Mouse (Mus musculus) midbrain, embryonic 14.5 days (tissue): ENCODE data around the gene Ptma. TPM values are rescaled to one million over a fixed set of nuclear protein-coding genes. Genes with fewer than 3 reads are reported as not detected.
"Not testable (repeated sequence)": the region's sequence is repeated elsewhere in the genome, so short reads cannot be mapped to it uniquely, and the experiment has no call there.

ENCODE experiments used
- ATAC-seq: fragments of 200-750 bp; cut with Nextera tagmentation; 2 replicates; pipeline ENCODE4 v1.8.0; 2017; ENCODE audit warnings: moderate number of reproducible peaks, moderate library complexity; ENCODE audit not compliant: low FRiP score, low TSS enrichment
- DNase-seq: peaks from one replicate; pipeline ENCODE4 v3.0.0-alpha.2; 2015
- H3K27ac ChIP-seq: fragments of 300-500 bp; sonication (generic); replicated peaks from 2 replicates; pipeline ENCODE4 v1.5.1; 2014; ENCODE audit warnings: mild to moderate bottlenecking, low read depth, low read length, moderate library complexity
- H3K27me3 ChIP-seq: fragments of 300-500 bp; sonication (generic); 2 replicates; pipeline ENCODE4 v1.6.1; 2014; ENCODE audit warnings: low read length, control low read depth, mixed read lengths; ENCODE audit not compliant: control insufficient read depth, insufficient read depth
- H3K36me3 ChIP-seq: fragments of 300-500 bp; sonication (generic); 2 replicates; pipeline ENCODE4 v1.6.1; 2014; ENCODE audit warnings: low read length, control low read depth; ENCODE audit not compliant: control insufficient read depth, insufficient read depth
- H3K4me1 ChIP-seq: fragments of 300-500 bp; sonication (generic); 2 replicates; pipeline ENCODE4 v1.6.1; 2014; ENCODE audit warnings: mild to moderate bottlenecking, antibody characterized with exemption, low read length, control low read depth; ENCODE audit not compliant: control insufficient read depth, insufficient read depth
- H3K4me2 ChIP-seq: fragments of 300-500 bp; sonication (generic); 2 replicates; pipeline ENCODE4 v1.6.1; 2014; ENCODE audit warnings: mild to moderate bottlenecking, low read length, moderate library complexity
- H3K4me3 ChIP-seq: fragments of 300-500 bp; sonication (generic); replicated peaks from 2 replicates; pipeline ENCODE4 v1.5.1; 2014; ENCODE audit warnings: low read depth, low read length
- H3K9ac ChIP-seq: fragments of 300-500 bp; sonication (generic); replicated peaks from 2 replicates; pipeline ENCODE4 v1.6.1; 2014; ENCODE audit warnings: mild to moderate bottlenecking, low read length, moderate library complexity
- H3K9me3 ChIP-seq: fragments of 300-500 bp; sonication (generic); 2 replicates; pipeline ENCODE4 v1.6.1; 2016; ENCODE audit warnings: low read length, control low read depth, mixed read lengths; ENCODE audit not compliant: control insufficient read depth
- WGBS: fragments of 180-500 bp; shearing (Covaris S2); extraction: QIAGEN DNeasy Blood & Tissue Kit; methylation state at CpG from one replicate; pipeline ENCODE4 v1.1.7; 2014; 5-methylcytosine and 5-hydroxymethylcytosine counted together
- polyA plus RNA-seq: library from polyadenylated mRNA; unstranded; fragments of >200 nt; fragmentation: Nextera tagmentation; extraction: Ambion mirVana; gene quantifications from 2 replicates; pipeline ENCODE4 v1.2.1, GENCODE M21; 2014

Ptma gene
- polyA plus RNA-seq, 1 experiment from 2014 or later = 2,168 TPM

- 95% methylated on average over 1 of the region's 1 CpGs for WGBS
- ATAC-seq (no peak), DNase-seq (no peak)
- Histone ChIP-seq H3K36me3 (no peaks in the 10 kb centered on the region), H3K9me3 (no peaks in the 10 kb centered on the region), H3K27me3 (no peaks in the 10 kb centered on the region), H3K27ac (no peak overlapping the region), H3K4me1 (peaks cover 10% of the 10 kb centered on the region), H3K9ac (no peak overlapping the region), H3K4me3 (no peak overlapping the region), H3K4me2 (no peak overlapping the region)
These were observed 41.2 kb upstream of the Ptma start for GRCm38 (mm10) chr1:86485346-86485745.

- H3K9me3 ChIP-seq, H3K27ac ChIP-seq, H3K27me3 ChIP-seq, H3K36me3 ChIP-seq, H3K4me2 ChIP-seq, H3K4me3 ChIP-seq, H3K9ac ChIP-seq, DNase-seq, ATAC-seq: not testable (repeated sequence)
- H3K4me1 ChIP-seq = peaks cover 10% of the 10 kb centered on the region
- WGBS = 98% methylated on average over 6 of the region's 6 CpGs
These were observed 40.7 kb upstream of the Ptma start for GRCm38 (mm10) chr1:86485858-86486257.

GRCm38 (mm10) chr1:86486703-86487294 lies 39.7 kb upstream of the Ptma start:
- DNase-seq (peak; percentile 34), ATAC-seq (no peak)
- Histone ChIP-seq H3K4me2 (peak overlapping the region; percentile 60), H3K9me3 (no peaks in the 10 kb centered on the region), H3K4me3 (peak overlapping the region; percentile 63), H3K36me3 (no peaks in the 10 kb centered on the region), H3K27me3 (no peaks in the 10 kb centered on the region), H3K27ac (peak overlapping the region; percentile 99), H3K9ac (peak overlapping the region; percentile 81), H3K4me1 (peaks cover 11% of the 10 kb centered on the region)
- WGBS = 8% methylated on average over 13 of the region's 13 CpGs

GRCm38 (mm10) chr1:86487295-86487907 lies 39.1 kb upstream of the Ptma start:
- WGBS = 0% methylated on average over 72 of the region's 74 CpGs
- peak overlapping the region; percentile 88 for H3K9ac ChIP-seq
- H3K27me3 ChIP-seq = no peaks in the 10 kb centered on the region
- ATAC-seq = peak; percentile 96
- H3K4me1 ChIP-seq = peaks cover 17% of the 10 kb centered on the region
- peak; percentile 100 for DNase-seq
- H3K4me2 ChIP-seq = peak overlapping the region; percentile 82
- no peaks in the 10 kb centered on the region for H3K36me3 ChIP-seq
- H3K4me3 ChIP-seq = peak overlapping the region; percentile 63
- peak overlapping the region; percentile 99 for H3K27ac ChIP-seq
- H3K9me3 ChIP-seq = no peaks in the 10 kb centered on the region

- peaks cover 18% of the 10 kb centered on the region for H3K4me1 ChIP-seq
- peak overlapping the region; percentile 88 for H3K9ac ChIP-seq
- no peaks in the 10 kb centered on the region for H3K9me3 ChIP-seq
- peak overlapping the region; percentile 82 for H3K4me2 ChIP-seq
- DNase-seq (no peak), ATAC-seq (no peak; the same call in 1 of the 2 replicates)
- H3K27ac ChIP-seq = peak overlapping the region; percentile 99
- H3K4me3 ChIP-seq = peak overlapping the region; percentile 63
- 9% methylated on average over 20 of the region's 20 CpGs for whole genome bisulfite sequencing
- H3K36me3 ChIP-seq = no peaks in the 10 kb centered on the region
- H3K27me3 ChIP-seq = no peaks in the 10 kb centered on the region
These were observed 38.6 kb upstream of the Ptma start for GRCm38 (mm10) chr1:86487908-86488314.

GRCm38 (mm10) chr1:86488326-86488725 lies 38.2 kb upstream of the Ptma start:
- no peak for DNase-seq
- H3K4me3 ChIP-seq = peak overlapping the region; percentile 63
- no peaks in the 10 kb centered on the region for H3K9me3 ChIP-seq
- H3K4me1 ChIP-seq = peaks cover 18% of the 10 kb centered on the region
- ATAC-seq = no peak
- WGBS = 47% methylated on average over 7 of the region's 7 CpGs
- peak overlapping the region; percentile 82 for H3K4me2 ChIP-seq
- peak overlapping the region; percentile 99 for H3K27ac ChIP-seq
- H3K36me3 ChIP-seq = no peaks in the 10 kb centered on the region
- peak overlapping the region; percentile 88 for H3K9ac ChIP-seq
- no peaks in the 10 kb centered on the region for H3K27me3 ChIP-seq

GRCm38 (mm10) chr1:86488774-86489173 lies 37.8 kb upstream of the Ptma start:
- WGBS = 95% methylated on average over 4 of the region's 4 CpGs
- H3K27ac ChIP-seq = peak overlapping the region; percentile 99
- peaks cover 18% of the 10 kb centered on the region for H3K4me1 ChIP-seq
- peak overlapping the region; percentile 63 for H3K4me3 ChIP-seq
- no peaks in the 10 kb centered on the region for H3K36me3 ChIP-seq
- H3K4me2 ChIP-seq = peak overlapping the region; percentile 82
- H3K9ac ChIP-seq = peak overlapping the region; percentile 88; the same call in 1 of the 2 replicates
- H3K9me3 ChIP-seq = no peaks in the 10 kb centered on the region
- no peaks in the 10 kb centered on the region for H3K27me3 ChIP-seq
- ATAC-seq = no peak
- no peak for DNase-seq

GRCm38 (mm10) chr1:86489901-86490300 lies 36.6 kb upstream of the Ptma start:
- no peaks in the 10 kb centered on the region for H3K36me3 ChIP-seq
- no peaks in the 10 kb centered on the region for H3K9me3 ChIP-seq
- WGBS = 94% methylated on average over 4 of the region's 4 CpGs
- H3K4me3 ChIP-seq = no peak overlapping the region
- no peak overlapping the region for H3K4me2 ChIP-seq
- no peak overlapping the region for H3K27ac ChIP-seq
- no peaks in the 10 kb centered on the region for H3K27me3 ChIP-seq
- H3K4me1 ChIP-seq = peaks cover 18% of the 10 kb centered on the region
- DNase-seq (no peak), ATAC-seq (no peak)
- H3K9ac ChIP-seq = no peak overlapping the region

GRCm38 (mm10) chr1:86490697-86491096 lies 35.8 kb upstream of the Ptma start:
- H3K4me1 ChIP-seq = peaks cover 18% of the 10 kb centered on the region
- no peak overlapping the region for H3K4me3 ChIP-seq
- H3K4me2 ChIP-seq = no peak overlapping the region
- no peaks in the 10 kb centered on the region for H3K9me3 ChIP-seq
- H3K9ac ChIP-seq = no peak overlapping the region
- WGBS = 93% methylated on average over 3 of the region's 3 CpGs
- no peaks in the 10 kb centered on the region for H3K36me3 ChIP-seq
- H3K27me3 ChIP-seq = no peaks in the 10 kb centered on the region
- ATAC-seq (no peak), DNase-seq (no peak)
- H3K27ac ChIP-seq = no peak overlapping the region
